Mouse (Mus musculus) liver, adult 2 months (tissue): Measurements from ENCODE around the gene Epb41l4b. TPM values are rescaled to one million over a fixed set of nuclear protein-coding genes. Genes with fewer than 3 reads are reported as not detected.

ENCODE experiments used
- DNase-seq: peaks from one replicate; pipeline ENCODE4 v3.0.0-alpha.2; 2011; ENCODE audit warnings: low read depth, low spot score; ENCODE audit errors: extremely low read depth
- H3K27ac ChIP-seq: fragments of 200-500 bp; replicated peaks from 2 replicates; pipeline ENCODE4 v1.5.1; 2012; ENCODE audit warnings: low read depth, mild to moderate bottlenecking, control low read depth, inconsistent platforms, low read length; ENCODE audit not compliant: insufficient read depth
- H3K27me3 ChIP-seq: fragments of 200-500 bp; 2 replicates; pipeline ENCODE4 v1.6.1; 2012; ENCODE audit warnings: mild to moderate bottlenecking, moderate library complexity, low read length, inconsistent platforms; ENCODE audit not compliant: control insufficient read depth, insufficient read depth
- H3K36me3 ChIP-seq: fragments of 200-500 bp; 2 replicates; pipeline ENCODE4 v1.6.1; 2012; ENCODE audit warnings: low read length, inconsistent platforms; ENCODE audit not compliant: control insufficient read depth, insufficient read depth
- H3K4me1 ChIP-seq: fragments of 200-500 bp; 2 replicates; pipeline ENCODE4 v1.6.1; 2011; ENCODE audit warnings: low read length; ENCODE audit not compliant: control insufficient read depth, insufficient read depth
- H3K4me3 ChIP-seq: fragments of 200-500 bp; 2 replicates; pipeline ENCODE4 v1.5.1; 2011; ENCODE audit warnings: low read depth, mild to moderate bottlenecking, control low read depth, low read length, moderate library complexity; ENCODE audit not compliant: insufficient read depth
- H3K79me2 ChIP-seq: fragments of 200-500 bp; 2 replicates; pipeline ENCODE4 v1.6.1; 2012; ENCODE audit warnings: inconsistent platforms, mild to moderate bottlenecking, low read length, moderate library complexity; ENCODE audit not compliant: control insufficient read depth, insufficient read depth
- H3K9ac ChIP-seq: fragments of 200-500 bp; 2 replicates; pipeline ENCODE4 v1.6.1; 2012; ENCODE audit warnings: low read depth, mild to moderate bottlenecking, control low read depth, inconsistent platforms, low read length
- CTCF ChIP-seq: fragments of 200-500 bp; IDR thresholded peaks from 2 replicates; pipeline ENCODE4 v1.5.1; 2011; ENCODE audit warnings: low read depth, low read length, control low read depth
- POLR2A ChIP-seq: fragments of 200-500 bp; IDR thresholded peaks from 2 replicates; pipeline ENCODE4 v1.6.1; 2011; ENCODE audit warnings: low read length, control low read depth; ENCODE audit not compliant: insufficient read depth; ENCODE audit errors: extremely low read depth
- WGBS: fragments of 180-500 bp; shearing (Covaris S2); methylation state at CpG from one replicate; pipeline ENCODE4 v1.1.7; 2018; 5-methylcytosine and 5-hydroxymethylcytosine counted together
- polyA plus RNA-seq: library from polyadenylated mRNA; depleted of rRNA; stranded (reverse); fragments of >200 nt; gene quantifications from 2 replicates; pipeline ENCODE4 v1.2.3, GENCODE M21; 2012
- total RNA-seq: library from RNA; depleted of rRNA; stranded (reverse); fragments of >200 nt; gene quantifications from 2 replicates; pipeline ENCODE4 v1.2.3, GENCODE M21; 2014

Gene Epb41l4b
- total and polyA plus RNA-seq, 2 experiments, result 33.9 to 44.7 TPM

DNA sequence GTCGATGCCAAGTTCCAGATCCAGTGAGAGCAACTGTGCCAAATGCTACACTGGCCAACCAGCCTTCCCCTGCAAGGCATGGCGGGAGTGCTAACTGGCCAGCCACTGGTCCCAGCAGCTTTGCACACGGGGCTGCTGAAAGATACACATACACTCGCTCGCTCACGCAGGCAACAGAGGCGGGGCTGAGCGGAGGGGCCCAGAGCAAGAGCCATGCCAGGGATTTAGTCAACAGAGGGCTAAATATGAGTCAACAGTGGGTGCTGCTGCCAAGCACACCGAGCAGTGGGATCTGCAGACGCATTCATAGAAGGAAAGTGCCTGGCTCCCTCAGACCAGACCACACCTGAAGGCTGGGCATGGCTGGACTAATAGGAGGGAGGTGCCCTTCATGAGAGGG, 3.8 kb downstream of the Epb41l4b start:
- H3K4me3 ChIP-seq, result no peak overlapping the region
- 0 out of 2 replicates have a peak, but pooled peaks have one; percentile 7 for TF ChIP-seq CTCF
- TF ChIP-seq POLR2A, result 0 out of 2 replicates have a peak, but pooled peaks have one; percentile 29
- no peaks in the 10 kb centered on the region for H3K27me3 ChIP-seq
- H3K36me3 ChIP-seq, result no peaks in the 10 kb centered on the region
- peaks cover 20% of the 10 kb centered on the region; the same call in 1 of the 2 replicates for H3K79me2 ChIP-seq
- WGBS, result 23% methylated on average over 10 of the region's 10 CpGs
- peak; percentile 96 for DNase-seq
- peaks cover 34% of the 10 kb centered on the region for H3K4me1 ChIP-seq
- peak overlapping the region; percentile 3 for H3K27ac ChIP-seq
- no peak overlapping the region for H3K9ac ChIP-seq

DNA sequence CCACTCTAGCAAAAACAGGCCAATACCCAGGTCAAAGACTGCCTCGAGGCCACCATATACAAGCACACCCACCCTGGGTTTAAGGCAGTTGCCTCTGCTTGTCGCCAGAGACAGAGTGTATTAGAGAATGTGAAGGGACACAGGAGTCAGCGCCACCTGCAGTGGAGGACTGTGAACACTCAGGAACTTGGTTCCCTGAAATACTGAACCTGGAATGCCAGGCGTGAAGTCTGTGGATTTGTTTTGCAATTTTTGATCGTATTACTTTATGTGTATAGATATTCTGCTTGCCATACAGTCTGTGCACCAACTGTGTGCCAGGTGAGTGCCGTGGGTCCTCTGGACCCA, 5.2 kb downstream of the Epb41l4b start:
- Histone ChIP-seq H3K36me3 (no peaks in the 10 kb centered on the region), H3K79me2 (peaks cover 32% of the 10 kb centered on the region), H3K9ac (no peak overlapping the region), H3K27ac (peak overlapping the region; percentile 54), H3K4me3 (no peak overlapping the region), H3K27me3 (no peaks in the 10 kb centered on the region), H3K4me1 (peaks cover 32% of the 10 kb centered on the region)
- TF ChIP-seq CTCF (peak; percentile 31; the same call in 1 of the 2 replicates), POLR2A (no peak)
- WGBS, result 17% methylated on average over 6 of the region's 6 CpGs
- no peak for DNase-seq

DNA sequence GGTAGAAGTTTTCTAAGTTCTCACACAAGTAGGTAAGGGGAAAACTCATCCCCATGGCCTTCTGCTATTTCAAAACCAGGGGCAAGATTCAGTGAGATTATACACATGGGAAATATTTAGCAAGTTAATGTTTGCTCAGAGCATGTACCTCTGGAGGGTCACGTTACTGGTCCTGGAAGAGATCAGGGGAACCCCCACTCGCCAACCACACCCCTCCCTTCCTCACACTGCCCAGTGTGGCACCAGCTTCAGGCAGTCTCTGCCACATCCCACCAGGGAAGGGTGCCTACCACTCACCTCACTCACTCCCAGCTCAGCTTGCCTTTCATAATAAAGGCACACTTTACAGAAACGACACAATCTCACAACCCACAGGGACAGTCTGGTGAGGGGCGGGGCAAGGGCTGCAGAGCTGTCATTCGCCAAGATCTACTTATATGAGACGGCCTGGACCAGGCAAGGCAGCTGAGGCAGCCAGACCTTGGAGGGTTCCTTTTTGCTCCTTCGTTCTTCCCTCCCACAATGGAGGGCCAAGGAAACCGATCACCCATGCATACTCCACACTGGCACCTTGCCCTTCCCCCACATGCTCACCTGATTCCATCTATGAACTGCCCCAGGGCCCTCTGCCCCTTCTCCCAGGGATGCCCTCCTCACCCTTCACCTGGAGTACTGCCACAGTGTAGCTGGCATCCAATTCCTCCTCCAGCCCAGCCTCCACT, 5.7 kb downstream of the Epb41l4b start:
- TF ChIP-seq CTCF, result no peak
- no peak for TF ChIP-seq POLR2A
- peak overlapping the region; percentile 74 for H3K27ac ChIP-seq
- peaks cover 36% of the 10 kb centered on the region for H3K79me2 ChIP-seq
- H3K9ac ChIP-seq, result peak overlapping the region; percentile 4; the same call in 1 of the 2 replicates
- H3K4me3 ChIP-seq, result no peak overlapping the region
- no peaks in the 10 kb centered on the region for H3K27me3 ChIP-seq
- WGBS, result 22% methylated on average over 8 of the region's 8 CpGs
- peak; percentile 93 for DNase-seq
- no peaks in the 10 kb centered on the region for H3K36me3 ChIP-seq
- H3K4me1 ChIP-seq, result peaks cover 32% of the 10 kb centered on the region

DNA sequence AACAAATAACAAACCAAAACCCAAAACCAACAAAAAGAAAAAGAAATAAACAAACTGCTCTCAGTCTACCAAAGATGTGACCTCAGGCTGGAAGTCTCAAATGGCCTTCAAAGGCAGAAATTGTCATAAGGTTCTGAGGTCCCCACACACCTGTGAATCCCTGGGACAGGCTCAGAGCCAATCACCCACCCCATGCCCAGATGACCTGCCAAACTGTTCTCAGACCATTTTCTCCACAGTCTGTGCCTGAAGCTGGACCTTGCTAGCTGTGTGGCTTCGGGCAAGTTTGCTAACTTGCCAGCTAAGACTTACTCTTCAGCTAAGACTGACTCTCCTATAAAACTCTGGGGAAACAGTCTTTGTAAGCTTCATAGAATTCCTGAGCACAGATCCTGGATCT, 7.8 kb downstream of the Epb41l4b start:
- H3K4me3 ChIP-seq, result no peak overlapping the region
- DNase-seq, result no peak
- TF ChIP-seq CTCF (no peak), POLR2A (no peak)
- H3K9ac ChIP-seq, result no peak overlapping the region
- H3K27me3 ChIP-seq, result no peaks in the 10 kb centered on the region
- 20% methylated on average over 1 of the region's 1 CpGs for WGBS
- H3K4me1 ChIP-seq, result peaks cover 28% of the 10 kb centered on the region
- no peak overlapping the region for H3K27ac ChIP-seq
- no peaks in the 10 kb centered on the region for H3K36me3 ChIP-seq
- H3K79me2 ChIP-seq, result peaks cover 48% of the 10 kb centered on the region

DNA sequence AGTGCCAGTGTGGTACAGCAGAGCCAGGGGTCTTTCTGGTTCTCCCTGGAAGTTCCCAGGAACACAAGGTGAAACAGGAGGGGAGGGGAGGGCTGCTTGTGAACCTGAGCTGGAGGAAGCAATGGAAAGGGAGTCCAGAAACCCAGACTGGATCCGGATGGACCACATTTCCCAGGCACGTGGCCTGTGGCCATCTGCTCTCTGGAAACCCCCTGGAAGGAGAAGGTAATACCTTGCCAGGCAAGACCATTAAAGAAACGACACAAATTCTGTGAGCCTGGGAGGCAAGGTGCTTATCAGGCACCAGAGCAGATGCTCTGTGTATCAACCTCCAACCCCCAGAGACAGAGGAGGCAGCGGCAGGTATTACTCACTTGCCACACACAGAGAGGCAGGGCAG, 8.7 kb downstream of the Epb41l4b start:
- DNase-seq, result no peak
- Histone ChIP-seq H3K27me3 (no peaks in the 10 kb centered on the region), H3K27ac (no peak overlapping the region), H3K9ac (no peak overlapping the region), H3K79me2 (peaks cover 48% of the 10 kb centered on the region), H3K36me3 (no peaks in the 10 kb centered on the region), H3K4me1 (peaks cover 25% of the 10 kb centered on the region), H3K4me3 (no peak overlapping the region)
- 62% methylated on average over 4 of the region's 4 CpGs for WGBS
- TF ChIP-seq POLR2A (no peak), CTCF (no peak)

DNA sequence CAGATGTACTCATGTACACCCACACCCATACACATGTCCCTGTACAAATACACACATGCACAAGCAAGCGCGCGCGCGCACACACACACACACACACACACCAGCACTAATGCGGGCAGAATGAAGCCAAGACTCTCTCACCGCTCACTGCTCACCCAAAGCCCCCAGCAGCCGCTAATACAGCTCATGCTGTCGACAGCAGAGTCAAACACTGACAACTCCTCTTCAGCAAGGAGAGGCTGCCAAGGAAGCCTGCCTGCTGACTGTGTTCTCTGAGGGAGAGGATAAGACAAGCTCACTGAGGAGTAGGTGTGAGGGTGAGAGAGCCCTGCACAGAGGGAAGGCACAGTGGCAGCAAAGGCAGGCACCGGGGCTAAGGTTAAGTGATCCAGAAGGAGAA, 11.4 kb downstream of the Epb41l4b start:
- 80% methylated on average over 10 of the region's 10 CpGs for WGBS
- H3K4me3 ChIP-seq, result no peak overlapping the region
- H3K27ac ChIP-seq, result no peak overlapping the region
- H3K79me2 ChIP-seq, result peaks cover 55% of the 10 kb centered on the region
- H3K4me1 ChIP-seq, result peaks cover 26% of the 10 kb centered on the region
- DNase-seq, result no peak
- H3K27me3 ChIP-seq, result no peaks in the 10 kb centered on the region
- no peak for TF ChIP-seq CTCF
- no peak for TF ChIP-seq POLR2A
- H3K36me3 ChIP-seq, result no peaks in the 10 kb centered on the region
- H3K9ac ChIP-seq, result no peak overlapping the region
